Mouse (Mus musculus): ENCODE results near the gene Cox14.
"Not testable (repeated sequence)": the region's sequence is repeated elsewhere in the genome, so short reads cannot be mapped to it uniquely, and the experiment has no call there.

DNA sequence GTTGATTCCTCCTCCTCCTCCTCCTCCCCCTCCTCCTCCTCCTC is 47.3 kb downstream of the Cox14 start, which contains the start of gene Cers5:
- not testable (repeated sequence) for TF ChIP-seq CTCF (IDR thresholded peaks at IDR 0.05; ENCODE audit: borderline replicate concordance, control insufficient read depth, extremely low read depth, insufficient read depth, low read length, poor library complexity); POLR2A (IDR thresholded peaks at IDR 0.05; ENCODE audit: control insufficient read depth, extremely low read depth, insufficient read depth, low read length, poor library complexity)

All from thymus, adult 2 months (tissue).